Mouse (Mus musculus) intestine, embryonic 14.5 days (tissue): ENCODE measurements at regions not wholly inside any gene's neighbourhood (a gene's known extent, or its start where the extent isn't known, plus 50 kb on each side); places are given as distances from the start of the nearest gene placed in this dataset.

Experiments
- ATAC-seq: fragments of 200-750 bp; cut with Nextera tagmentation; replicated peaks from 2 replicates; pipeline ENCODE4 v1.8.0; 2017; ENCODE audit warnings: low read depth, moderate number of reproducible peaks, moderate TSS enrichment, moderate library complexity; ENCODE audit not compliant: low FRiP score, low TSS enrichment
- DNase-seq: peaks from one replicate; pipeline ENCODE4 v3.0.0-alpha.2; 2018; ENCODE audit warnings: low spot score
- H3K27ac ChIP-seq: fragments of 300-500 bp; sonication (generic); 2 replicates; pipeline ENCODE4 v1.5.1; 2014; ENCODE audit warnings: low read depth, mild to moderate bottlenecking, control low read depth
- H3K27me3 ChIP-seq: fragments of 300-500 bp; sonication (generic); replicated peaks from 2 replicates; pipeline ENCODE4 v1.6.1; 2014; ENCODE audit warnings: low read length, control low read depth; ENCODE audit not compliant: control insufficient read depth, insufficient read depth
- H3K36me3 ChIP-seq: fragments of 300-500 bp; sonication (generic); 2 replicates; pipeline ENCODE4 v1.6.1; 2014; ENCODE audit warnings: low read length, control low read depth; ENCODE audit not compliant: control insufficient read depth, insufficient read depth
- H3K4me1 ChIP-seq: fragments of 300-500 bp; sonication (generic); replicated peaks from 2 replicates; pipeline ENCODE4 v1.6.1; 2014; ENCODE audit warnings: low read length, control low read depth, mixed read lengths; ENCODE audit not compliant: control insufficient read depth, insufficient read depth
- H3K4me2 ChIP-seq: fragments of 300-500 bp; sonication (generic); 2 replicates; pipeline ENCODE4 v1.6.1; 2014; ENCODE audit warnings: low read length
- H3K4me3 ChIP-seq: fragments of 300-500 bp; sonication (generic); 2 replicates; pipeline ENCODE4 v1.5.1; 2014; ENCODE audit warnings: low read depth, low read length, control low read depth, mixed read lengths
- H3K9ac ChIP-seq: fragments of 300-500 bp; sonication (generic); 2 replicates; pipeline ENCODE4 v1.6.1; 2014; ENCODE audit warnings: mild to moderate bottlenecking, low read length
- H3K9me3 ChIP-seq: fragments of 300-500 bp; sonication (generic); 2 replicates; pipeline ENCODE4 v1.6.1; 2016; ENCODE audit warnings: low read length, control low read depth; ENCODE audit not compliant: control insufficient read depth
- WGBS: fragments of 180-500 bp; shearing (Covaris S2); extraction: QIAGEN DNeasy Blood & Tissue Kit; methylation state at CpG from one replicate; pipeline ENCODE4 v1.1.7; 2014; 5-methylcytosine and 5-hydroxymethylcytosine counted together

GRCm38 (mm10) chr14:76882711-76883171, 153.8 kb upstream of the Ccdc122 start:
- Histone ChIP-seq H3K27ac (no peak overlapping the region), H3K4me1 (peaks cover 13% of the 10 kb centered on the region), H3K4me2 (no peak overlapping the region), H3K9ac (no peak overlapping the region), H3K36me3 (no peaks in the 10 kb centered on the region), H3K4me3 (no peak overlapping the region), H3K9me3 (no peaks in the 10 kb centered on the region), H3K27me3 (no peaks in the 10 kb centered on the region)
- ATAC-seq (peak; percentile 78; the same call in 1 of the 2 replicates), DNase-seq (peak; percentile 65)
- WGBS, result 19% methylated on average over 5 of the region's 5 CpGs

- no peaks in the 10 kb centered on the region for H3K9me3 ChIP-seq
- H3K4me1 ChIP-seq, result peaks cover 17% of the 10 kb centered on the region
- H3K27ac ChIP-seq, result no peak overlapping the region
- no peak for ATAC-seq
- DNase-seq, result no peak
- no peaks in the 10 kb centered on the region for H3K36me3 ChIP-seq
- H3K4me3 ChIP-seq, result no peak overlapping the region
- H3K4me2 ChIP-seq, result no peak overlapping the region
- H3K9ac ChIP-seq, result no peak overlapping the region
- H3K27me3 ChIP-seq, result no peaks in the 10 kb centered on the region
- 82% methylated on average over 3 of the region's 3 CpGs for WGBS
These were observed 155.7 kb upstream of the Ccdc122 start for GRCm38 (mm10) chr14:76880851-76881250.

- H3K27ac ChIP-seq, result no peak overlapping the region
- H3K9ac ChIP-seq, result no peak overlapping the region
- no peaks in the 10 kb centered on the region for H3K36me3 ChIP-seq
- H3K27me3 ChIP-seq, result no peaks in the 10 kb centered on the region
- 62% methylated on average over 5 of the region's 5 CpGs for WGBS
- H3K4me2 ChIP-seq, result no peak overlapping the region
- DNase-seq (no peak), ATAC-seq (no peak)
- peaks cover 30% of the 10 kb centered on the region for H3K4me1 ChIP-seq
- H3K9me3 ChIP-seq, result no peaks in the 10 kb centered on the region
- H3K4me3 ChIP-seq, result no peak overlapping the region
These were observed 159.3 kb upstream of the Ccdc122 start for GRCm38 (mm10) chr14:76877306-76877705.

GRCm38 (mm10) chr14:76876015-76876414, 160.6 kb upstream of the Ccdc122 start:
- H3K4me1 ChIP-seq, result peaks cover 29% of the 10 kb centered on the region
- H3K9ac ChIP-seq, result no peak overlapping the region
- H3K4me3 ChIP-seq, result no peak overlapping the region
- H3K27ac ChIP-seq, result peak overlapping the region; percentile 77; the same call in 1 of the 2 replicates
- H3K36me3 ChIP-seq, result no peaks in the 10 kb centered on the region
- WGBS, result 52% methylated on average over 7 of the region's 7 CpGs
- H3K27me3 ChIP-seq, result no peaks in the 10 kb centered on the region
- H3K4me2 ChIP-seq, result no peak overlapping the region
- H3K9me3 ChIP-seq, result no peaks in the 10 kb centered on the region
- no peak for ATAC-seq
- peak; percentile 68 for DNase-seq

GRCm38 (mm10) chr14:76875266-76875900, 161.2 kb upstream of the Ccdc122 start:
- Histone ChIP-seq H3K4me2 (0 out of 2 replicates have a peak overlapping the region, but pooled peaks have one; percentile 18), H3K9ac (no peak overlapping the region), H3K9me3 (no peaks in the 10 kb centered on the region), H3K36me3 (no peaks in the 10 kb centered on the region), H3K4me1 (peaks cover 29% of the 10 kb centered on the region), H3K4me3 (no peak overlapping the region), H3K27me3 (no peaks in the 10 kb centered on the region), H3K27ac (peak overlapping the region; percentile 77)
- WGBS, result 27% methylated on average over 8 of the region's 8 CpGs
- ATAC-seq, result peak; percentile 80
- peak; percentile 61 for DNase-seq

GRCm38 (mm10) chr14:76874542-76875265, 161.9 kb upstream of the Ccdc122 start:
- H3K9ac ChIP-seq, result no peak overlapping the region
- no peaks in the 10 kb centered on the region for H3K9me3 ChIP-seq
- H3K36me3 ChIP-seq, result no peaks in the 10 kb centered on the region
- no peaks in the 10 kb centered on the region for H3K27me3 ChIP-seq
- WGBS, result 12% methylated on average over 8 of the region's 8 CpGs
- peak overlapping the region; percentile 18; the same call in 1 of the 2 replicates for H3K4me2 ChIP-seq
- peak overlapping the region; percentile 77 for H3K27ac ChIP-seq
- peak; percentile 57 for DNase-seq
- no peak overlapping the region for H3K4me3 ChIP-seq
- peak; percentile 99 for ATAC-seq
- H3K4me1 ChIP-seq, result peaks cover 29% of the 10 kb centered on the region

GRCm38 (mm10) chr14:76873684-76874083, 162.9 kb upstream of the Ccdc122 start:
- DNase-seq (no peak), ATAC-seq (no peak)
- H3K36me3 ChIP-seq, result no peaks in the 10 kb centered on the region
- no peaks in the 10 kb centered on the region for H3K27me3 ChIP-seq
- H3K4me3 ChIP-seq, result no peak overlapping the region
- 65% methylated on average over 5 of the region's 5 CpGs for WGBS
- H3K4me1 ChIP-seq, result peaks cover 29% of the 10 kb centered on the region
- H3K4me2 ChIP-seq, result no peak overlapping the region
- H3K9me3 ChIP-seq, result peaks cover 3% of the 10 kb centered on the region; the same call in 1 of the 2 replicates
- H3K9ac ChIP-seq, result no peak overlapping the region
- H3K27ac ChIP-seq, result peak overlapping the region; percentile 77

- no peak overlapping the region for H3K4me2 ChIP-seq
- peaks cover 29% of the 10 kb centered on the region for H3K4me1 ChIP-seq
- ATAC-seq, result no peak
- DNase-seq, result no peak
- H3K4me3 ChIP-seq, result no peak overlapping the region
- no peaks in the 10 kb centered on the region for H3K27me3 ChIP-seq
- WGBS, result 97% methylated on average over 6 of the region's 6 CpGs
- H3K27ac ChIP-seq, result no peak overlapping the region
- H3K9ac ChIP-seq, result no peak overlapping the region
- peaks cover 3% of the 10 kb centered on the region; the same call in 1 of the 2 replicates for H3K9me3 ChIP-seq
- H3K36me3 ChIP-seq, result no peaks in the 10 kb centered on the region
These were observed 163.6 kb upstream of the Ccdc122 start for GRCm38 (mm10) chr14:76872976-76873375.
